Mouse (Mus musculus) intestine, embryonic 15.5 days (tissue): ENCODE data around the gene Pdilt. TPM values are rescaled to one million over a fixed set of nuclear protein-coding genes. Genes with fewer than 3 reads are reported as not detected.
"Not testable (repeated sequence)": the region's sequence is repeated elsewhere in the genome, so short reads cannot be mapped to it uniquely, and the experiment has no call there.

Source experiments
- ATAC-seq: fragments of 200-750 bp; cut with Nextera tagmentation; 2 replicates; pipeline ENCODE4 v1.8.0; 2017; ENCODE audit warnings: moderate TSS enrichment, moderate library complexity
- H3K27ac ChIP-seq: fragments of 300-500 bp; sonication (generic); 2 replicates; pipeline ENCODE4 v1.5.1; 2015; ENCODE audit warnings: mild to moderate bottlenecking, inconsistent platforms
- H3K27me3 ChIP-seq: fragments of 300-500 bp; sonication (generic); replicated peaks from 2 replicates; pipeline ENCODE4 v1.6.1; 2015; ENCODE audit warnings: inconsistent platforms
- H3K36me3 ChIP-seq: fragments of 300-500 bp; sonication (generic); 2 replicates; pipeline ENCODE4 v1.6.1; 2015; ENCODE audit warnings: inconsistent platforms
- H3K4me1 ChIP-seq: fragments of 300-500 bp; sonication (generic); replicated peaks from 2 replicates; pipeline ENCODE4 v1.6.1; 2015; ENCODE audit warnings: inconsistent platforms
- H3K4me2 ChIP-seq: fragments of 300-500 bp; sonication (generic); replicated peaks from 2 replicates; pipeline ENCODE4 v1.6.1; 2015; ENCODE audit warnings: mild to moderate bottlenecking, inconsistent platforms
- H3K4me3 ChIP-seq: fragments of 300-500 bp; sonication (generic); replicated peaks from 2 replicates; pipeline ENCODE4 v1.5.1; 2015; ENCODE audit warnings: inconsistent platforms
- H3K9ac ChIP-seq: fragments of 300-500 bp; sonication (generic); 2 replicates; pipeline ENCODE4 v1.6.1; 2015; ENCODE audit warnings: inconsistent platforms
- H3K9me3 ChIP-seq: fragments of 300-500 bp; sonication (generic); 2 replicates; pipeline ENCODE4 v1.6.1; 2016; ENCODE audit warnings: inconsistent platforms
- WGBS: fragments of 180-500 bp; shearing (Covaris S2); methylation state at CpG from one replicate; pipeline ENCODE4 v1.1.7; 2015; 5-methylcytosine and 5-hydroxymethylcytosine counted together
- polyA plus RNA-seq: library from polyadenylated mRNA; unstranded; fragments of >200 nt; fragmentation: Nextera tagmentation; extraction: Ambion mirVana; gene quantifications from 2 replicates; pipeline ENCODE4 v1.2.1, GENCODE M21; 2015

Pdilt gene
- polyA plus RNA-seq = not detected in 2 replicates

GRCm38 (mm10) chr7:119523389-119523788 lies at the start of gene Pdilt:
Pdilt (minus strand) TSS chr7:119523489.
- Histone ChIP-seq H3K4me1 (0 out of 2 replicates have a peak, but pooled peaks cover 3% of the 10 kb centered on the region), H3K4me3 (no peak within 1 kb of the TSS), H3K4me2 (no peak within 1 kb of the TSS), H3K36me3 (no peaks in the 10 kb centered on the region), H3K9ac (no peak within 1 kb of the TSS), H3K27me3 (no peaks in the 10 kb centered on the region), H3K27ac (no peak within 1 kb of the TSS), H3K9me3 (no peaks in the 10 kb centered on the region)
- 71% methylated on average over 4 of the region's 4 CpGs for WGBS
- ATAC-seq = no peak

GRCm38 (mm10) chr7:119562476-119562875 lies 39.2 kb upstream of the Pdilt start:
- H3K4me2 ChIP-seq, H3K27me3 ChIP-seq, ATAC-seq, H3K4me1 ChIP-seq, H3K36me3 ChIP-seq, H3K9ac ChIP-seq, H3K27ac ChIP-seq, H3K9me3 ChIP-seq, H3K4me3 ChIP-seq: not testable (repeated sequence)
- WGBS = 88% methylated on average over 2 of the region's 2 CpGs

GRCm38 (mm10) chr7:119561441-119561840 lies 38.2 kb upstream of the Pdilt start:
- Histone ChIP-seq H3K4me1 (no peaks in the 10 kb centered on the region), H3K9ac (no peak overlapping the region), H3K36me3 (no peaks in the 10 kb centered on the region), H3K9me3 (no peaks in the 10 kb centered on the region), H3K27me3 (no peaks in the 10 kb centered on the region), H3K4me3 (no peak overlapping the region), H3K4me2 (no peak overlapping the region), H3K27ac (no peak overlapping the region)
- no peak for ATAC-seq
- WGBS = 48% methylated on average over 4 of the region's 4 CpGs

- Histone ChIP-seq H3K4me3 (no peak overlapping the region), H3K9me3 (no peaks in the 10 kb centered on the region), H3K36me3 (no peaks in the 10 kb centered on the region), H3K27ac (no peak overlapping the region), H3K9ac (no peak overlapping the region), H3K27me3 (no peaks in the 10 kb centered on the region), H3K4me1 (no peaks in the 10 kb centered on the region), H3K4me2 (no peak overlapping the region)
- ATAC-seq = no peak
- WGBS = 88% methylated on average over 3 of the region's 3 CpGs
These were observed 37.2 kb upstream of the Pdilt start for GRCm38 (mm10) chr7:119560452-119560835.

- 84% methylated on average over 3 of the region's 3 CpGs for WGBS
- Histone ChIP-seq H3K9ac (no peak overlapping the region), H3K4me2 (no peak overlapping the region), H3K4me1 (no peaks in the 10 kb centered on the region), H3K9me3 (no peaks in the 10 kb centered on the region), H3K36me3 (no peaks in the 10 kb centered on the region), H3K27ac (no peak overlapping the region), H3K27me3 (no peaks in the 10 kb centered on the region), H3K4me3 (no peak overlapping the region)
- no peak for ATAC-seq
These were observed 36.6 kb upstream of the Pdilt start for GRCm38 (mm10) chr7:119559789-119560451.

GRCm38 (mm10) chr7:119554040-119554439 lies 30.8 kb upstream of the Pdilt start, which contains the start of gene Acsm2:
Acsm2 (plus strand) TSS chr7:119554340.
- no peak for ATAC-seq
- 88% methylated on average over 1 of the region's 1 CpGs for WGBS
- no peak within 1 kb of the TSS for H3K27ac ChIP-seq
- no peaks in the 10 kb centered on the region for H3K36me3 ChIP-seq
- no peak within 1 kb of the TSS for H3K9ac ChIP-seq
- H3K9me3 ChIP-seq = no peaks in the 10 kb centered on the region
- H3K4me3 ChIP-seq = no peak within 1 kb of the TSS
- H3K4me1 ChIP-seq = no peaks in the 10 kb centered on the region
- H3K27me3 ChIP-seq = no peaks in the 10 kb centered on the region
- H3K4me2 ChIP-seq = no peak within 1 kb of the TSS

GRCm38 (mm10) chr7:119550471-119551222 lies 27.4 kb upstream of the Pdilt start:
- no peaks in the 10 kb centered on the region for H3K9me3 ChIP-seq
- ATAC-seq = no peak
- H3K4me1 ChIP-seq = no peaks in the 10 kb centered on the region
- H3K36me3 ChIP-seq = no peaks in the 10 kb centered on the region
- H3K4me2 ChIP-seq = no peak overlapping the region
- 78% methylated on average over 3 of the region's 3 CpGs for WGBS
- no peaks in the 10 kb centered on the region for H3K27me3 ChIP-seq
- no peak overlapping the region for H3K4me3 ChIP-seq
- H3K9ac ChIP-seq = no peak overlapping the region
- no peak overlapping the region for H3K27ac ChIP-seq

- no peak for ATAC-seq
- Histone ChIP-seq H3K4me2 (no peak overlapping the region), H3K4me1 (no peaks in the 10 kb centered on the region), H3K9ac (no peak overlapping the region), H3K36me3 (no peaks in the 10 kb centered on the region), H3K9me3 (no peaks in the 10 kb centered on the region), H3K27me3 (no peaks in the 10 kb centered on the region), H3K4me3 (no peak overlapping the region), H3K27ac (no peak overlapping the region)
These were observed 22.3 kb upstream of the Pdilt start for GRCm38 (mm10) chr7:119545572-119545971.

GRCm38 (mm10) chr7:119542445-119542844 lies 19.2 kb upstream of the Pdilt start:
- Histone ChIP-seq H3K4me2 (no peak overlapping the region), H3K4me3 (no peak overlapping the region), H3K27me3 (no peaks in the 10 kb centered on the region), H3K4me1 (no peaks in the 10 kb centered on the region), H3K27ac (no peak overlapping the region), H3K9me3 (no peaks in the 10 kb centered on the region), H3K9ac (no peak overlapping the region), H3K36me3 (no peaks in the 10 kb centered on the region)
- 74% methylated on average over 2 of the region's 2 CpGs for WGBS
- no peak for ATAC-seq

- no peaks in the 10 kb centered on the region for H3K4me1 ChIP-seq
- 70% methylated on average over 2 of the region's 2 CpGs for WGBS
- ATAC-seq = no peak
These were observed 11.1 kb upstream of the Pdilt start for GRCm38 (mm10) chr7:119534389-119534788.

GRCm38 (mm10) chr7:119532924-119533323 lies 9.6 kb upstream of the Pdilt start:
- no peak overlapping the region for H3K9ac ChIP-seq
- no peaks in the 10 kb centered on the region for H3K27me3 ChIP-seq
- WGBS = 41% methylated on average over 1 of the region's 1 CpGs
- no peaks in the 10 kb centered on the region for H3K36me3 ChIP-seq
- H3K4me3 ChIP-seq = no peak overlapping the region
- no peaks in the 10 kb centered on the region for H3K9me3 ChIP-seq
- ATAC-seq = no peak
- H3K4me2 ChIP-seq = no peak overlapping the region
- H3K4me1 ChIP-seq = no peaks in the 10 kb centered on the region
- H3K27ac ChIP-seq = no peak overlapping the region

More at GRCm38 (mm10) chr7:119534389-119534788, 11.1 kb upstream of the Pdilt start:
- Histone ChIP-seq H3K27me3 (no peaks in the 10 kb centered on the region), H3K4me2 (no peak overlapping the region), H3K9me3 (no peaks in the 10 kb centered on the region), H3K4me3 (no peak overlapping the region), H3K36me3 (no peaks in the 10 kb centered on the region), H3K27ac (no peak overlapping the region), H3K9ac (no peak overlapping the region)

- H3K27me3 ChIP-seq = no peaks in the 10 kb centered on the region
- no peak overlapping the region for H3K4me3 ChIP-seq
- no peaks in the 10 kb centered on the region for H3K9me3 ChIP-seq
- no peak overlapping the region for H3K9ac ChIP-seq
- no peak for ATAC-seq
- no peak overlapping the region for H3K27ac ChIP-seq
- H3K4me1 ChIP-seq = 0 out of 2 replicates have a peak, but pooled peaks cover 3% of the 10 kb centered on the region
- WGBS = 72% methylated on average over 7 of the region's 7 CpGs
- H3K4me2 ChIP-seq = no peak overlapping the region
- H3K36me3 ChIP-seq = no peaks in the 10 kb centered on the region
These were observed 5.3 kb upstream of the Pdilt start for GRCm38 (mm10) chr7:119528617-119529016.

GRCm38 (mm10) chr7:119527548-119527947 lies 4.3 kb upstream of the Pdilt start:
- 59% methylated on average over 2 of the region's 2 CpGs for WGBS
- peak; percentile 13; the same call in 1 of the 2 replicates for ATAC-seq
- Histone ChIP-seq H3K36me3 (no peaks in the 10 kb centered on the region), H3K27ac (no peak overlapping the region), H3K9me3 (no peaks in the 10 kb centered on the region), H3K4me3 (no peak overlapping the region), H3K9ac (no peak overlapping the region), H3K4me2 (no peak overlapping the region), H3K27me3 (no peaks in the 10 kb centered on the region), H3K4me1 (0 out of 2 replicates have a peak, but pooled peaks cover 3% of the 10 kb centered on the region)
